Mouse (Mus musculus) urinary bladder, postnatal 36 days (tissue): Measurements from ENCODE around the gene Gys1.

Experiments used
- DNase-seq, 2 experiments: peaks; one replicate each; pipeline ENCODE4 v3.0.0; 2022; ENCODE audit warnings: low spot score in 2 of 2, mixed read lengths in 1 of 2

The Gys1 gene

DNA sequence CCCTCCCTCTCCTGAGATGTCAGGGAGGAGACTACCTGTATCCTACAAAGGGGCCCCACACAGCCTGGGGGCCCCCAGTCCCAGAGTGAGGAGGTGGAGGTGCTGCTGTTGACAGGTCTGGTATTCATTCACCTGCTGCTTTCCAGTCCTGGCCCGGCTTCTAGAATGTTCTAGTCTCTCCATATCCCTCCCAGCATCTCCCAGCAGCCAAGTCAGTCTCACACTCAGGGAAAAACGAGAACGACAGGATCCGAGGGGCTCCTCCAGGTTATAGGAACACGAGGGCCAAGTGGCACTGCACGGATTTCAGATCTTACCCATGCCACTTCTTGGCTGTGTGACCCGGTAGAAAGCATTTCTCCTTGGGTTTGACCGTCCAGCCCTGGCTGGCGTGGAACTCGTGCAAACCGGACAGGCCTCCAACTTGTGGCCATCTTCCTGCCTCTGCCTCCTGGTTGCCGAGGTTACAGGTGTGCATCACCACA lies 19.9 kb upstream of the Gys1 start:
- no peak for DNase-seq

DNA sequence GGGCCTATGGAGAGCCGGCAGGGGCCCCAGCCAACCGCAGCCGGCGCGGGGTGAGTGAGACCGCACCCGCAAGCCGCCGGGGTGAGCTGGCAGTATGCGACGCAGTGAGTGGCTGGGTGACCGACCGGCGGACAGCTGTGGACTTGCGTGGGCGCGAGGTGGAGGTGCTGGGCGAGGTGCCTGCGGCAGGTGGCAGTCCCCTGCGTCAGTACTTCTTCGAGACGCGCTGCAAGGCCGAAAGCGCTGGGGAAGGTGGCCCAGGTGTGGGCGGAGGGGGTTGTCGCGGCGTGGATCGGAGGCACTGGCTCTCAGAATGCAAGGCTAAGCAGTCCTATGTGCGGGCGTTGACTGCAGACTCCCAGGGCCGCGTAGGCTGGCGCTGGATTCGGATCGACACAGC lies 19.0 kb upstream of the Gys1 start:
- DNase-seq, result no peak

DNA sequence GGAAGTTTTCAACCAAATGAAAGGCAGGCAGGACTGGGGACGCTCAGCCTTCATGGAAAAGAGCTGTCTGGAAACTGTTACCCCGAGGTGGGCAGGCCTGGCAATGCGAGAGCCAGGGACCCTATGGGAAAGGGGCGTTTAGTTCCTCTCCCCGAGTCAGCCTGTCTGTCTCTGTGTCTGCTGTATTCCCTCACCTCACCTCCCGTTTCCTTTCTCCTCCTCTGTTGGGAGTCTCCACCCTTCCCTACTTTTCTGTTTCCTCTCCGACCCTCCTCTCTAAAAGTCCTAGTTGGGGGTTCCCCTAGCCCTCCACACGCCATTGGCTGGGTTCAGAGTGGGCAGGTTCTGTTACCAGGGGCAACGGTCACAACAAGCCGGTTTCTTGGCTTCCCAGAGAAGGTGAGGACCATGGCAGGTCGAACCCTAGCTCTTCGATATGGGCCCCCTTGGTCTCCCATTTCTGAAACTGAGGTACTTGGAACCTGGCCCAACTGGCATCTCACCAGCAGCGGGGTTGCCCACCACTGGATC lies 16.6 kb upstream of the Gys1 start:
- no peak for DNase-seq

DNA sequence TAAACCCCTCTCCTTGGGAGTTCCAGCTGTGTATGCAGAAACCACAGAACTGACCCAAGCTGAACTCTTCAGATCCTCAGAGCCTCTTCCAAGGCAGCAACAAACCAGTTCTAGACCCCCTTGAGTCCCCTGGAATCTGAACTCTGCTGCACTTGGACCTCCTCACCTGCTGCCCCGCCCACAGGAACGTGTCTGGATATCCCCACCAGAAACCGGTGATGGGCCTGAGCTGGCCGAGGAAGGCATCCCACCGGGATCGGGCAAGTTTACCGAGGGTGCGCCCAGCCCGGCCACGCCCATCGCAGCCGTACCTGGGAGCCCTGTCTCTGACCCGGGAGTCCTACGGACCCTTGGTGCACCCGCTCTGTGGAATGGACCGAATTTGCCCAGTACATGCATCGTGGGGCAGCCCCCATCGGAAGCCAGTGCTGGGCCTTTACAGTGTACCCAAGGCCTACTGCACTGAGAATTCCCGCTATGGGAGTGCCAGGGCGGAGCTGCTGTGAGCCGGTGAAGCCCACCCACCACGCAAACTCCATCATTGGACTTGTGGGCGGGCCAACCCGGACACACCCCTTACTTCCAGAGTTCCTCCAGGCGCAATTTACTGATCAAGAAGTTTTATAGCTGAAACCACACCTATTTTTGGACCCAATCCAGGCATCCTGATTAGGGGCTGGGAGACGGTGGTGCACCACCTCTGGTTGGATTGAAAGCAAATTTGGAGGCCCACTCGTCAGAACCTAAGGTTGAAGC lies 14.6 kb upstream of the Gys1 start:
- no peak for DNase-seq

DNA sequence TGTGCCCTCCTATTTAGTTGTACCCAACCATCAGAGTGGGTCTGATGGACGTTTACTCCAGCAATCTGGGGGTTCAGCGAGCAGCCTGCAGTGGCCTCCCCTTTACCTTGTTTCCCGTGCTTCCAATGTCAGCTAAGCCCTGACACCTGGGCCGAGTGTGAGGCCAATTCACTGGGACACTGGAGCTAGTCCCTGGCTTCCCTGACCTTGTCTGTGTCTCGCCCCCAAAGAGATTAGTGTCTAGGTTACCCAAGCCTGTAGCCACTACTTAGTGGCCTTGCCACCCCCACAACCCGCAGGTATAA lies 14.1 kb upstream of the Gys1 start, which contains the start of gene Lhb:
TSS of gene Lhb (plus strand) at position 206 of the 305 bp plus-strand sequence.
- DNase-seq, result no peak

DNA sequence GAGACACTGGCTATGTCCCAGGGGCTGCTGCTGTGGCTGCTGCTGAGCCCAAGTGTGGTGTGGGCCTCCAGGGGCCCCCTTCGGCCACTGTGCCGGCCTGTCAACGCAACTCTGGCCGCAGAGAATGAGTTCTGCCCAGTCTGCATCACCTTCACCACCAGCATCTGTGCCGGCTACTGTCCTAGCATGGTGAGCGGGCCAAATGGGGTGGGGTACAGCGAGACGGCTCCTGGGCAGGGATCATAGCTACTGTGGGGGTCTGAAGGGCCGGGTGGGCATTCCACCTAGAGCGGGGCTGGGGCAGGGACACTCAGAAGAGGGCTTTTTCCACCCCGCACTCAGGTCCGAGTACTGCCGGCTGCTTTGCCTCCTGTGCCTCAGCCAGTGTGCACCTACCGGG lies 13.4 kb upstream of the Gys1 start:
- no peak for DNase-seq

DNA sequence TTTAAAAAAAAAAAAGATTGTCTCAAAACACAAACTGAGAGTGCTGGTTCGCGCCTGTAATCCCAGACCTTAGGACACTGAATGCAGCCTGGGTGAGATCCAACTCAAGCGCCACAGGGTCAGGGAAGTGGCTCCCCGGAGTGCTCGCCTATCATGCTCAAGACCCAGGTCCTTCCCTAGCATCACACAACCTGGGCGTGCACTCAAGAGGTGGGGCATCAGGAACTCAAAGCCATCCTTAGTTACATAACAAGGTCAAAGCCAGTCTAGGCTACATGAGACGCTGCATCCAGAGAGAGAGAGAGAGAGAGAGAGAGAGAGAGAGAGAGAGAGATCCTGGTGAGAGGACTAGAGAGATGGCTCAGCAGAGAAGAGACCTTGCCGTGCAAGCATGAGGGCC lies 8.1 kb upstream of the Gys1 start:
- DNase-seq, result no peak

DNA sequence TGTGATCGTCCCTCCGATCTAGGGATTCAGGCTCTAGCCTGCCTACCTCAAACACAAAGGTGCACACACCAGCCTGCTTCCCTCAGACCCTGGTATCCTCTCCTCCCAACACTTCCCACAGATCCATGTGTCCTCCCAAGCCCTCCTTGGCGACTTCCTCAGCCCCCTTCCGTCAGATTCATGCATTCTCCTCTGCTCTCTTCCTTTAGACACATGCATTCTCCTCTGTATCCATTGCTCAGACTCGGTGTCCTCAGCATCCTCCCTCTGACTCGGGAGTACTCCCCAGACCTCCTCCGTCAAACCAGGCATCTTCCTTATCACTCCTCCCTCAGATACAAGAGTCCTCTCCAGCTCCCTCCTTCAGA lies 825 bp upstream of the Gys1 start:
- DNase-seq, result no peak

DNA sequence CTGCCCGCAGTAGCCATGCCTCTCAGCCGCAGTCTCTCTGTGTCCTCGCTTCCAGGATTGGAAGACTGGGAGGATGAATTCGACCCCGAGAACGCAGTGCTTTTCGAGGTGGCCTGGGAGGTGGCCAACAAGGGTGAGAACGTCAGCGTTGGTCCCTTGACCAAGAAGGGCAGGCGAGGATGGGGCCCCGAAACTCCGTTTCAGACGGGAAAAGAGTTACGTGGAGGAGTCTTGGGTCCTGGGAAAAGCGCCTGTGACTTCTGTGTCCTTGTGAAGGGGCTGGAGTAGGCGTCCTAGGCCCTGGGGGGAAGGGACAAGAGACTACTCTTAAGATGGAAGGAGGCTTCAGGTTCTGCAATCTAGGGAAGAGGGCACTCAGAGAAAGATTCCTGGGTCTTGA lies 394 bp downstream of the Gys1 start:
- DNase-seq, result no peak

DNA sequence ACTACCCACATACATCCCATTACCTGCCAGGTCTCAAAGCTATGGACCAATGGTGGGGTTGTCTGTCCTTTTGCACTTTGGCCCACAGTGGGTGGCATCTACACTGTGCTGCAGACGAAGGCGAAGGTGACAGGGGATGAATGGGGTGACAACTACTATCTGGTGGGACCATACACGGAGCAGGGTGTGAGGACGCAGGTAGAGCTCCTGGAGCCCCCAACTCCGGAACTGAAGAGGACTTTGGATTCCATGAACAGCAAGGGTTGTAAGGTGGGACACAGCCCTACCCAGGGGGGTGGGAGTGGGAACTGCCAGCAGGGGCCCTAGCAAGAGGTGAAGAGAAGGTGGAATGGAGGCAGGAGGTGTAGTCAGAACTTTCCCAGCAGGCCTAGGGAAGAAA lies 1.8 kb downstream of the Gys1 start:
- no peak for DNase-seq

DNA sequence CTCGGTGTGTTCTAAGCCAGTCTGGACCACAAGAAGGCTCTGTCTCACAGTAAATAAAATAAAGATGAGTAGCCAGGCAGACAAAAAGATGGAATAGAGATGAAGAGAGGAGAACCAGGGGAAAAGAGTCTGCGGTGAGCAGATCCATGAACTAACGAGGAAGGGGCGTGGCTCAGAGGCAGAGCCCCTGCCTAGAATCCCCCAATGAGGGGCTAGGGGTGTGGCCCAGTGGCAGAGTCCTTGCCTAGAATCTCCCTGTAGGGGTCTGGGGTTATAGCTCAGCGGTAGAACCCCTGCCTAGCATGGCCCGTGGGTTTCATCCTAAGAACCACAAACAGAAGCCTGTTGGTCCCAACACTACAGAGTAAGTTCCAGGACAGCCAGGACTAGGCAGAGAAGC lies 2.4 kb downstream of the Gys1 start:
- no peak for DNase-seq

DNA sequence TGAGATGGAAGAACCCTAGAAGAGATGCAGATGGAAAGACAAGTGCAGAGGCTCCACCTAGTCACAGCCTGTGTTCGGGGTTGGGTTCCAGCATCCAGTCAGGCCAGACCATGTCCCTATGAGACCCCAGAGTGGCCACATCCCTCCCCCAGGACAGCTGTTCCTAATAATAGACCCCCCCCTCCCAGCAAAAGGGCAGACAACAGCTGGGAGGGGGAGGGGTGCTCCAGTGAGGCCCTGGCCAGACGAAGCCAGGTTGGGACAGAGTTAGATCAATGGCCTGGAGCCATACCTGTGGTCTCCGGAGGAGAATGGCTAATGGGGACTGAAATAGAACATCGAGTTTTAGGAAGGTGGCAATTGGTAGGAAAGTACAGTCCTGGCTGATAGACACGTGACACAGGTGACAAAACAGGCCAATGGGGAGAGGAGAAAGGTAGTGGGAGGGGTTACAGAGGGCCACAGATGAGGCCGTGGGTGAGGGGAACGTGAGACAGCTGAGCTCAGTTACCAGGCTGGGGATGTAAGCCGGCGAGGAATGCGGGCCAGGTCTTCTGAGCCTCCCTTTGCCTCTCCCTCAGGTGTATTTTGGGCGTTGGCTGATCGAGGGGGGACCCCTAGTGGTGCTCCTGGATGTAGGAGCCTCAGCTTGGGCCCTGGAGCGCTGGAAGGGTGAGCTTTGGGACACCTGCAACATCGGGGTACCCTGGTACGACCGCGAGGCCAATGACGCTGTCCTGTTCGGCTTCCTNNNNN lies 3.1 kb downstream of the Gys1 start, which contains the start of gene Ruvbl2:
TSS of gene Ruvbl2 (minus strand) at position 576 of the 756 bp plus-strand sequence.
- no peak for DNase-seq

DNA sequence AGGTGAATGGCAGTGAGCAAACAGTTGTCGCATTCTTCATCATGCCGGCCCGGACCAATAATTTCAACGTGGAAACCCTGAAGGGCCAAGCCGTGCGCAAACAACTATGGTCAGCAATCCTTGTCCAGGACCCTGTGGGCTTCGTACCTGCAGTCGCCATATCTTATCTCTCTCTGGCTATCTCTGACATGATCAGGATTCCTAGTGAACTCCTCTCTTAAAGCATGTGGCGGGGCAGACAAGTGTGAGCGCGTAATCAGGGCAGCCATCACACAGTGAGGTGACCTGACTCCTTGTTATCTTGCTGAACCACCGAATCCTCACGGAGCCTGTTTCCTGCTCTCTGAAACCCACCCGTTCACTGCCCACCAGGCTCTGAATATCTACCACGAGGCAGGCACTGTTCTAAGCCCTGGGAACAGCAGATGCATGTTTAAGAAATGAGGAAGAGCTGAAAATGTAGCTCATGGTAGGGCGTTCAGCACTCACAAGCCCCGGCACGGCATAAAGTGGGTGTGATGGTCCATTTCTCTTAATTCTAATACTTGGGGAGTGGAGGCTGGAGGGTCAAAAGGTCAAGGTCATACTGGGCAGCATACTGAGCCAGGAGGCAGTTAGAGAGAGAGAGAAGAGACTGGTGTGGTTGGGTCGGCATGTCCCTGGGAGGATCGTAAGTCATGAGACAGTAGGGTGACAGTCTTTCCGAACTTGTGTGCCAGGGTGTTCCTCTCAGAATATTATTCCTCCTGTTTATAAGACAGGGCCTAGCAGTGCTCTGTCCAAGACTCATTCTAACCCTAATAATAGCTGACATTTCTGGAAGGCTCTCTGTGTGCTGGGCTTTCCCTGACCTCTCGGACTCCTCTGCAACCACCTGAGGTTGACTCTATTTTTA lies 9.1 kb downstream of the Gys1 start:
- DNase-seq, result no peak

DNA sequence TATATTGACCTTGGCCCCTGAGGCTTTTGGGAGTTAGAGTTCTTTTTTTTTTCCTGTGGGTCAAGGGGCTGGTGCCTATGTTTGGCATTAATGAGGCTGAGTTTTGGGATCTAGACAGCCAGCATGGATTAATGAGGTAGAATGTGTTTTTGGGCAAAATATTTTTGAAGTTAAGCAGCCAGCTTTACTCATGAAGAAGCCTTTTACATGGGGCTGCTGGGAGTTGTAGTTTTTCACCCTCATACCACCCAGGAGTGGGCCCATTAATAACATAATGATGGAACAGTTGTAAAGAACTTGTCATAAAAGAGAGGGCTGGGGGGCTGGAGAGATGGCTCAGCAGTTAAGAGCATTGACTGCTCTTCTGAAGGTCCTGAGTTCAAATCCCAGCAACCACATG lies 11.9 kb downstream of the Gys1 start:
- DNase-seq, result no peak

DNA sequence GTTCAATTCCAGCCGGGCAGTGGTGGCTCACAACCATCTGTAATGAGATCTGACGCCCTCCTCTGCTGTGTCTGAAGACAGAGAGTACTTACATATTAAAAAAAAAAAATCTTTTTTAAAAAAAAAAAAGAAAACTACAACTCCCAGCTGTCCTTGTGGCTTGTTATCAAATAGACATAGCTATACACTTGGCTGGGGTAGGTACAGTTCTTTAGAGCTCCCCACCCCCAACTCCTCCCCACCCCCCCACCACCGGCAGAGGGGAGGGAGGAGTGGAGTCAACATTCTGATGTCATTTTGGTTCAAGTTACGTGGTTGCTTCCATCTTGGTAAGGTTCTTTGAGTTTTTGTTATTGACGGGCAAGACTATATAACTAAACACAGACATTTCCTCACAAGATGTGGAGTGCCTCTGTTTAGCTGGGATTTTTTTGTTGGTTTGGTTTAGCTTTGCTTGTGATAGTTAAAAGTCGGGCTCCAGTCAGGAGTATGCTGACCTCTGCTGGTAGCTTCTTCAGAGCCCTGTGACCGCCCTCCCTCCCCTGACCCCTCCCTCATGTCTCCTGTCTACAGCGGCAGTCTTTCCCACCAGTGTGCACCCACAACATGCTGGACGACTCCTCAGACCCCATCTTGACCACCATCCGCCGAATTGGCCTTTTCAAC lies 12.8 kb downstream of the Gys1 start:
- DNase-seq, result no peak

DNA sequence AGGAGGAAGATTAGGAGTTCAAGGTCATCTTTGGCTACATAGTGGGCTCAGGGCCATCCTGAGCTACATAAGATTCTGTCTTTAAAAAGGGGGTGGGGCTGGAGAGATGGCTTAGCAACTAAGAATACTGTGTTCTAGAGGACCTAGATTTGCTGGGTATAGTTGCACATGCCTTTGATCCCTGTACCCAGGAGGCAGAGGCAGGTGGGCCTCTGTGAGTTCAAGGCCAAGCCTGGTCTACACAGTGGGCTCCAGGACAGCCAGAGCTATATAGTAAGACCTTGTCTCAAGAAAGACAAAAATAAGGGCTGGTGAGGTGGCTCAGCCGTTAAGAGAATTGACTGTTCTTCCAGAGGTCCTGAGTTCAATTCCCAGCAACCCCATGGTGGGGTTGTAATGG lies 15.3 kb downstream of the Gys1 start:
- no peak for DNase-seq

DNA sequence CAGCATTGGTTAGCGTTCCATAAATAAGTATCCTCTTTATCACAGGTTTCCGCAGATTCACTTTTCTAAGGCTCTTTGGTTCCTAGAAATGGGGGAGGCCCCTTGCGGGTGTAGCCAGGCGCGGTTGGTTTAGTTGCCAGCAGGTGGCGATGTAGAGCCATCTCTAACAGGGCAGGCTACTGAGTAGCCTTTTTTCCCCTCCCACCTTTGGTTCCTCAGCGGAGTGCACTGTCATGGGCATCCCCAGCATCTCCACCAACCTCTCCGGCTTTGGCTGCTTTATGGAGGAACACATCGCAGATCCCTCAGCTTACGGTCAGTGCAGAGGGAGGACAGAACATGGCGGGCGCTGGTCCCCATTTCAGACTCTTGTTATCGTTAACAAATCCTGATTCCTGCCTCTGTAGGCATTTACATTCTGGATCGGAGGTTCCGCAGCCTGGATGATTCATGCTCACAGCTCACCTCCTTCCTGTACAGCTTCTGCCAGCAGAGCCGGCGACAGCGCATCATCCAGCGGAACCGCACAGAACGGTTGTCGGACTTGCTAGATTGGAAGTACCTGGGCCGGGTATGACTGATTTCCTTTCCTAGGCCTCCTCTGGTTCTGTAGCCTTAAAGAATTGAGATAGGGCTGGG lies 16.8 kb downstream of the Gys1 start:
- peak in 1 of 2 experiments; percentile 77 for DNase-seq

DNA sequence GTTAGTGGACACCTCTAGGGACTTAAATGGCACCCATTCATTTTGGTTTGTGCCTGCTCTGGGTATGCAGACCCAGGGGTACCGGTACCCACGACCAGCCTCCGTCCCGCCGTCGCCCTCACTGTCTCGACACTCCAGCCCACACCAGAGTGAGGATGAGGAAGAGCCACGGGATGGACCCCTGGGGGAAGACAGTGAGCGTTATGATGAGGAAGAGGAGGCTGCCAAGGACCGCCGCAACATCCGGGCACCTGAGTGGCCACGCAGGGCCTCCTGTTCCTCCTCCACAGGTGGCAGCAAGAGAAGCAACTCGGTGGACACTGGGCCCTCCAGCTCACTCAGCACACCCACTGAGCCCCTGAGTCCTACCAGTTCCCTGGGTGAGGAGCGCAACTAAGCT lies 20.3 kb downstream of the Gys1 start:
- no peak for DNase-seq

DNA sequence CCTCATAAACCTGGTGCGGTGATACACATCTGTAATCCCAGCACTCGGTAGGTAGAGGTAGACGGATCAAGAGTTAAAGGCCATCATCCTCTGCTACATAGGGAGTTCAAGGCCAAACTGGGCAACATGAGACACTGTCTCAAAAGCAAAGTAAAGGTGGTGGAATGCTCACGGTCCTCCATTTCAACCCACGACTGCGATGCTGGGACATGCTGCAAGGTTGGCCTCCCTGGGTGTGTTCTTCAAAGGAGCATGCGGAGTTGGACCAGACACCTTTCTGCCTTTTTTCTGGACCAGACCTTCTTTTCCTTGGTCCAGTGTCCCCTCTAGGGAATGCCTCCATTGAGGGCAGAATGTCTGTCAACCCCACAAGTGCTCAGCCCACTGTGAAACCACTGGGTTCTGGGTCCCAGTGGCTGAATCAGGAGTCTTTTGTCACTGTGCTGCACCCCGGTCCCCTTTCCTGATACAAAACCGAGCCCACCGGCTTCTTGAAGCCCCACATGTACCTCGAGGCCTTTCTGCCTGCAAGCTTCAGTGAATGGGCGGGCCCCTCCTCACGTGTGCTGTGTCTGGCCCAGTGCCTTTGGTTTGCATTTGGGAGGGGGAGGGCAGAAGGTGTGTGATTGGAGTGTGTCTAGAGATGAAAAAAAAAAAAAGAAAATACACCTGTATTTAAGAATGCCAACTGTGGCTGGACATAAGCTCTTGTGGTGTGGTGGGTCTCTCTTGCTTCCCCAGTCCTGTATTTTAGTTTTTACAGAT lies 21.5 kb downstream of the Gys1 start:
- DNase-seq, result no peak

DNA sequence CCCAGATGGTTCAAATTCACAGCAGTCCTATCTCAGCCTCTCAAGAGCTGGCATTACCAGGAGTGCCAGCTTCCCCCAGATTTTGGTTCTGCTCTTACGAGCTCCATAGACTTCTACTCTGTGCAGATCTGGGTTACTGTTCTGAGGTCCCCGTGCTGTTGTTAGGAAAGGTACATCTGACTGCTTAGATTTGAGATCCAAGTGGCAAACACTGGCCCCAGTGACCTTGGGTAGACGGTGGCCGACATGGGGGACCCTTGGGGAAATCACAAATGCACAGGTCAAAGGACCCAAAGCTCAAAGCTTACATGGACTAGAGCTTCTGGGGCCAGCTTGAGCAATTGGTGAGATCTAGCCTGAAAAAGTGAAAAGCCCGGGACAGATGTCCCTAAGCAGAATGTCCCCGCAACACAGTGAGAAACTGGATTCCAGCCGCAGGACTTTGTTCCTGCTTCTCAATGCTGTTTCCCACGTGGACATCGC lies 22.1 kb downstream of the Gys1 start:
- DNase-seq, result no peak
